9 mouse cellular contexts compared by ENCODE assay signal in the genomic region with DNA sequence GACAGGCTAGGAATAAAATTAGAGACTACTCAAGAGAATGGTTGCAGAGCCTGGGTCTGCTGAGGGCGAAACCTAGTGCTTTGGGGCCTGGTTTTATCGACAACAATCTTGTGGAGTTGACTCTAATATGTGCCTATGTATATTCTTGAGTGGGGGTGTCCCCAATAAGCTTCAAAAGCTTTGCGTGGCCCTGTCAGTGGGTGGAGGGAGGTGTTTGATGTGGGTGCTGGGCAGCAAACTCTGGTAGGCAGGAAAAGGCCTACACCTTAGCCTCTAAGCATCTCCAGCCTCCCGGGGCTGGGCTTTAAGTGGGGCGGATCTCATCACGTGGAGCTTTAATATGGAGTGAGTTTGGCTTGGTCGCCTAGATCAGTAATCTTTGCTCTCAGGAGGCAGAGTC. TPM values are rescaled to one million over a fixed set of nuclear protein-coding genes. Genes with fewer than 3 reads are reported as not detected.
DNase-seq lines count a peak whose midpoint lies in the region; ATAC-seq lines count a peak whose summit lies in the region.
"Had no signal": no experiment of that assay in that cellular context is flagged by ENCODE, and none has a peak within 500 bp of the region (broad histone marks: within the 10 kb centered on the region; RNA-seq: fewer than 3 reads in every experiment).

No protein-coding gene starts in this region.

- no peak overlapping the region for H3K9ac ChIP-seq in heart, embryonic 11.5 days (ENCODE audit: low read depth, low read length)
- no peak overlapping the region; the same call in 1 of the 2 replicates for H3K9ac ChIP-seq in midbrain, embryonic 16.5 days (ENCODE audit: low read depth, low read length)
- no peak overlapping the region for H3K9ac ChIP-seq in limb, embryonic 11.5 days (ENCODE audit: low read length)
- H3K9ac ChIP-seq in stomach, embryonic 15.5 days = no peak overlapping the region

- H3K4me1 ChIP-seq in heart, embryonic 11.5 days (ENCODE audit: control insufficient read depth, insufficient read depth, low read length) = peaks cover 16% of the 10 kb centered on the region; the same call in 1 of the 2 replicates
- H3K4me1 ChIP-seq in midbrain, embryonic 10.5 days = peaks cover 37% of the 10 kb centered on the region
- peaks cover 23% of the 10 kb centered on the region for H3K4me1 ChIP-seq in midbrain, embryonic 16.5 days (ENCODE audit: control insufficient read depth, insufficient read depth, low read length)
- H3K4me1 ChIP-seq in limb, embryonic 11.5 days (ENCODE audit: control insufficient read depth, insufficient read depth, low read length) = peaks cover 10% of the 10 kb centered on the region; the same call in 1 of the 2 replicates
- H3K4me1 ChIP-seq in stomach, embryonic 15.5 days = peaks cover 18% of the 10 kb centered on the region

- peak overlapping the region; percentile 85 for H3K4me2 ChIP-seq in heart, embryonic 11.5 days
- H3K4me2 ChIP-seq in midbrain, embryonic 16.5 days (ENCODE audit: low read length) = no peak overlapping the region
- H3K4me2 ChIP-seq in limb, embryonic 11.5 days (ENCODE audit: low read depth, severe bottlenecking) = peak overlapping the region; percentile 91; the same call in 1 of the 2 replicates
- H3K4me2 ChIP-seq in stomach, embryonic 15.5 days = peak overlapping the region; percentile 93; the same call in 1 of the 2 replicates

- H3K9me3 ChIP-seq in heart, embryonic 11.5 days (replicated peaks; ENCODE audit: control insufficient read depth, low read length) = no peaks in the 10 kb centered on the region
- H3K9me3 ChIP-seq in midbrain, embryonic 10.5 days (replicated peaks) = no peaks in the 10 kb centered on the region
- H3K9me3 ChIP-seq in midbrain, embryonic 16.5 days (replicated peaks; ENCODE audit: control insufficient read depth, low read length, poor library complexity, severe bottlenecking) = no peaks in the 10 kb centered on the region
- H3K9me3 ChIP-seq in limb, embryonic 11.5 days (ENCODE audit: control insufficient read depth, low read length) = no peaks in the 10 kb centered on the region
- no peaks in the 10 kb centered on the region for H3K9me3 ChIP-seq in stomach, embryonic 15.5 days

- ATAC-seq in heart, embryonic 11.5 days (replicated peaks; ENCODE audit: insufficient number of reproducible peaks, low FRiP score, low TSS enrichment) = no peak
- ATAC-seq in midbrain, embryonic 16.5 days = no peak
- no peak for ATAC-seq in limb, embryonic 11.5 days (ENCODE audit: insufficient number of reproducible peaks, low FRiP score, low TSS enrichment, low read depth)
- ATAC-seq in stomach, embryonic 15.5 days (ENCODE audit: insufficient read depth, low FRiP score, low read depth) = no peak

- WGBS in heart, embryonic 11.5 days (ENCODE audit: insufficient replicate concordance) = 43% methylated on average over 7 of the region's 7 CpGs
- 47% methylated on average over 7 of the region's 7 CpGs for WGBS in midbrain, embryonic 10.5 days
- 61% methylated on average over 7 of the region's 7 CpGs for WGBS in midbrain, embryonic 16.5 days
- 49% methylated on average over 7 of the region's 7 CpGs for WGBS in limb, embryonic 11.5 days
- 53% methylated on average over 7 of the region's 7 CpGs for WGBS in stomach, embryonic 15.5 days

- H3K27ac ChIP-seq in heart, embryonic 11.5 days (ENCODE audit: low read depth, low read length) = no peak overlapping the region
- H3K27ac ChIP-seq in midbrain, embryonic 10.5 days (replicated peaks) = no peak overlapping the region
- no peak overlapping the region for H3K27ac ChIP-seq in midbrain, embryonic 16.5 days (ENCODE audit: low read length)
- H3K27ac ChIP-seq in limb, embryonic 11.5 days (replicated peaks; ENCODE audit: low read depth, low read length) = no peak overlapping the region
- H3K27ac ChIP-seq in stomach, embryonic 15.5 days = no peak overlapping the region

- no peak for DNase-seq in heart, postnatal 25 days (ENCODE audit: low spot score)
- no peak for DNase-seq in midbrain, embryonic 10.5 days (ENCODE audit: low spot score)
- DNase-seq in limb, embryonic 11.5 days (ENCODE audit: low spot score) = no peak
- DNase-seq in embryo, embryonic 10 days (ENCODE audit: low spot score) = no peak
- DNase-seq in left cerebral cortex, adult 9 months (ENCODE audit: low spot score in 2 of 2) = no peak

- H3K36me3 ChIP-seq in heart, embryonic 11.5 days (ENCODE audit: control insufficient read depth, insufficient read depth, low read length) = no peaks in the 10 kb centered on the region; the same call in 1 of the 2 replicates
- H3K36me3 ChIP-seq in midbrain, embryonic 10.5 days = peaks cover 51% of the 10 kb centered on the region
- peaks cover 33% of the 10 kb centered on the region for H3K36me3 ChIP-seq in midbrain, embryonic 16.5 days (ENCODE audit: control insufficient read depth, insufficient read depth, low read length)
- peaks cover 3% of the 10 kb centered on the region; the same call in 1 of the 2 replicates for H3K36me3 ChIP-seq in limb, embryonic 11.5 days (ENCODE audit: control insufficient read depth, insufficient read depth, low read length)
- no peaks in the 10 kb centered on the region for H3K36me3 ChIP-seq in stomach, embryonic 15.5 days

- H3K27me3 ChIP-seq in heart, embryonic 11.5 days (ENCODE audit: control insufficient read depth, insufficient read depth, low read length) = peaks cover 57% of the 10 kb centered on the region
- peaks cover 72% of the 10 kb centered on the region for H3K27me3 ChIP-seq in midbrain, embryonic 10.5 days (ENCODE audit: low read depth, poor library complexity, severe bottlenecking)
- H3K27me3 ChIP-seq in midbrain, embryonic 16.5 days (ENCODE audit: control insufficient read depth, insufficient read depth, low read depth, low read length) = no peaks in the 10 kb centered on the region; the same call in 1 of the 2 replicates
- H3K27me3 ChIP-seq in limb, embryonic 11.5 days (ENCODE audit: control insufficient read depth, insufficient read depth, low read length) = peaks cover 10% of the 10 kb centered on the region
- 0 out of 2 replicates have a peak, but pooled peaks cover 3% of the 10 kb centered on the region for H3K27me3 ChIP-seq in stomach, embryonic 15.5 days (replicated peaks)

- peak overlapping the region; percentile 48; the same call in 1 of the 2 replicates for H3K4me3 ChIP-seq in heart, embryonic 11.5 days (ENCODE audit: low read depth, low read length)
- H3K4me3 ChIP-seq in midbrain, embryonic 10.5 days = peak overlapping the region; percentile 57
- no peak overlapping the region for H3K4me3 ChIP-seq in midbrain, embryonic 16.5 days (ENCODE audit: low read depth, low read length)
- peak overlapping the region; percentile 33; the same call in 1 of the 2 replicates for H3K4me3 ChIP-seq in limb, embryonic 11.5 days (ENCODE audit: low read depth, low read length)
- H3K4me3 ChIP-seq in stomach, embryonic 15.5 days (replicated peaks) = peak overlapping the region; percentile 48

- intact Hi-C loops in heart, postnatal 25 days (cut with DNase I) = no loop called here

RNA-seq across cellular contexts. Expression of a gene that starts 14.5 kb away (rescaled TPM):
- polyA plus RNA-seq in heart, embryonic 11.5 days (2014; fragmentation: Nextera tagmentation; extraction: Ambion mirVana) = 0.27 and 0.33 TPM in 2 replicates
- not detected for total RNA-seq in heart, postnatal 25 days (2021)
- 1.1 and 1.5 TPM in 2 replicates for polyA plus RNA-seq in midbrain, embryonic 10.5 days (2016; fragmentation: Nextera tagmentation; extraction: Ambion mirVana)
- polyA plus RNA-seq in midbrain, embryonic 16.5 days (2015; fragmentation: Nextera tagmentation; extraction: Ambion mirVana) = 6.1 and 6.4 TPM in 2 replicates
- polyA plus RNA-seq in limb, embryonic 11.5 days (2014; fragmentation: Nextera tagmentation; extraction: Ambion mirVana) = 0.77 and 3.2 TPM in 2 replicates
- polyA plus RNA-seq in stomach, embryonic 15.5 days (2015; fragmentation: Nextera tagmentation; extraction: Ambion mirVana) = 6.7 and 14.4 TPM in 2 replicates

RNA-seq across cellular contexts. Expression of a gene that starts 15.4 kb away (rescaled TPM):
- 0.41 and 1.1 TPM in 2 replicates for polyA plus RNA-seq in heart, embryonic 11.5 days (2014; fragmentation: Nextera tagmentation; extraction: Ambion mirVana)
- total RNA-seq in heart, postnatal 25 days (2021) = under 1 TPM in 1 of 2 experiments, not detected in 1; 0.14 TPM
- polyA plus RNA-seq in midbrain, embryonic 10.5 days (2016; fragmentation: Nextera tagmentation; extraction: Ambion mirVana) = 2.3 and 3.3 TPM in 2 replicates
- 19.6 and 26.7 TPM in 2 replicates for polyA plus RNA-seq in midbrain, embryonic 16.5 days (2015; fragmentation: Nextera tagmentation; extraction: Ambion mirVana)
- 3.6 and 4.6 TPM in 2 replicates for polyA plus RNA-seq in limb, embryonic 11.5 days (2014; fragmentation: Nextera tagmentation; extraction: Ambion mirVana)
- polyA plus RNA-seq in stomach, embryonic 15.5 days (2015; fragmentation: Nextera tagmentation; extraction: Ambion mirVana) = 1.1 and 1.9 TPM in 2 replicates

RNA-seq across cellular contexts. Expression of a gene that starts 15.4 kb away (rescaled TPM):
- 89.7 and 104 TPM in 2 replicates for polyA plus RNA-seq in heart, embryonic 11.5 days (2014; fragmentation: Nextera tagmentation; extraction: Ambion mirVana)
- total RNA-seq in heart, postnatal 25 days (2021) = 10 to 100 TPM; 63.2 to 65.5 TPM
- 153 and 183 TPM in 2 replicates for polyA plus RNA-seq in midbrain, embryonic 10.5 days (2016; fragmentation: Nextera tagmentation; extraction: Ambion mirVana)
- 275 and 307 TPM in 2 replicates for polyA plus RNA-seq in midbrain, embryonic 16.5 days (2015; fragmentation: Nextera tagmentation; extraction: Ambion mirVana)
- 176 TPM in 2 replicates for polyA plus RNA-seq in limb, embryonic 11.5 days (2014; fragmentation: Nextera tagmentation; extraction: Ambion mirVana)
- polyA plus RNA-seq in stomach, embryonic 15.5 days (2015; fragmentation: Nextera tagmentation; extraction: Ambion mirVana) = 85.0 and 103 TPM in 2 replicates

RNA-seq across cellular contexts. Expression of a gene that starts 25.7 kb away (rescaled TPM):
- polyA plus RNA-seq in heart, embryonic 11.5 days (2014; fragmentation: Nextera tagmentation; extraction: Ambion mirVana) = 0.39 and 1.0 TPM in 2 replicates
- total RNA-seq in heart, postnatal 25 days (2021) = under 1 TPM; 0.55 to 0.70 TPM
- 0.65 and 0.72 TPM in 2 replicates for polyA plus RNA-seq in midbrain, embryonic 10.5 days (2016; fragmentation: Nextera tagmentation; extraction: Ambion mirVana)
- polyA plus RNA-seq in midbrain, embryonic 16.5 days (2015; fragmentation: Nextera tagmentation; extraction: Ambion mirVana) = 1.2 and 1.3 TPM in 2 replicates
- polyA plus RNA-seq in limb, embryonic 11.5 days (2014; fragmentation: Nextera tagmentation; extraction: Ambion mirVana) = 1.4 and 1.5 TPM in 2 replicates
- polyA plus RNA-seq in stomach, embryonic 15.5 days (2015; fragmentation: Nextera tagmentation; extraction: Ambion mirVana) = 1.0 and 1.4 TPM in 2 replicates
- total RNA-seq: hematopoietic stem cell, adult 5-6 weeks had no signal

RNA-seq across cellular contexts. Expression of a gene that starts 31.8 kb away (rescaled TPM):
- 48.7 and 49.8 TPM in 2 replicates for polyA plus RNA-seq in heart, embryonic 11.5 days (2014; fragmentation: Nextera tagmentation; extraction: Ambion mirVana)
- 10 to 100 TPM in 1 of 2 experiments, 1 to 10 TPM in 1; 10.0 to 11.2 TPM for total RNA-seq in heart, postnatal 25 days (2021)
- 95.8 and 119 TPM in 2 replicates for polyA plus RNA-seq in midbrain, embryonic 10.5 days (2016; fragmentation: Nextera tagmentation; extraction: Ambion mirVana)
- polyA plus RNA-seq in midbrain, embryonic 16.5 days (2015; fragmentation: Nextera tagmentation; extraction: Ambion mirVana) = 38.4 and 45.8 TPM in 2 replicates
- polyA plus RNA-seq in limb, embryonic 11.5 days (2014; fragmentation: Nextera tagmentation; extraction: Ambion mirVana) = 90.6 and 94.3 TPM in 2 replicates
- polyA plus RNA-seq in stomach, embryonic 15.5 days (2015; fragmentation: Nextera tagmentation; extraction: Ambion mirVana) = 57.0 and 64.3 TPM in 2 replicates
